Mouse (Mus musculus) kidney, adult 2 months (tissue): ENCODE results near the gene Pex3.

Source experiments
- CTCF ChIP-seq: fragments of 200-500 bp; conservative IDR thresholded peaks from 2 replicates; pipeline ENCODE4 v1.5.1; 2011; ENCODE audit warnings: low read depth, mild to moderate bottlenecking, control low read depth, low read length, moderate library complexity, mixed read lengths; ENCODE audit not compliant: insufficient read depth, insufficient read length
- POLR2A ChIP-seq: fragments of 200-500 bp; IDR thresholded peaks from one replicate; pipeline ENCODE4 v1.6.1; 2011; ENCODE audit warnings: low read depth, low read length, control low read depth

GRCm38 (mm10) chr10:13596866-13597265 is 43.9 kb upstream of the Pex3 start:
- TF ChIP-seq CTCF: no peak
- no peak for TF ChIP-seq POLR2A
